Mouse (Mus musculus) ZHBTc4 (cell line): ENCODE measurements around the gene Snrk.

Experiments
- DNase-seq: peaks from one replicate; pipeline ENCODE4 v3.0.0-alpha.2; 2011; ENCODE audit warnings: low read depth, low spot score

Gene Snrk

DNA sequence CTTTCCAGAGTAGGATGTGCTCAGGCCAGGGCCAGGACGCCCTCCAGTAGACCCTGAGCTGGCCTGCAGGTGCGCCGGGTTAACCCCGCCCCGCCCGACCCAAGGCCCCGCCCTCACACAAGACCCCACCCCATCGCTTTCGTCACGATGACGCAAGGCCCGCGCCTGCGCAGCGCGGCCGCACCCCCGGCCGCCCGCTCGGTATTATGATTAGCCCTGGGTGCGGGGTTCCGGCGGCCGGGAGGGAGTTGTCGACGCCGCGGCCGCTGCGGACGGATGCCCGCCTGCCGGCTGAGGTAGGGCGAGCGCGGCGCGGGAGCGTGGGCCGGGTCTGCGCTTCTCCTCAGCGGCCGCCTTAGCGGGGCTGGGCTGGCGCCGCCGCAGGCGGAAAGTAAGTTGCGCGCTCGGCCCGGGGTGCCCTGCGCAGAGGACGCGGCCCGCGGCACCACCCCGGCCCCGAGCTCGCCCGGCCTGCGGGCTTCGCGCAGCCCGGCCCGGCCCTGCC, at the start of gene Snrk:
Snrk (plus strand) TSS at position 155 of the 505 bp plus-strand sequence.
- peak; percentile 93 for DNase-seq

DNA sequence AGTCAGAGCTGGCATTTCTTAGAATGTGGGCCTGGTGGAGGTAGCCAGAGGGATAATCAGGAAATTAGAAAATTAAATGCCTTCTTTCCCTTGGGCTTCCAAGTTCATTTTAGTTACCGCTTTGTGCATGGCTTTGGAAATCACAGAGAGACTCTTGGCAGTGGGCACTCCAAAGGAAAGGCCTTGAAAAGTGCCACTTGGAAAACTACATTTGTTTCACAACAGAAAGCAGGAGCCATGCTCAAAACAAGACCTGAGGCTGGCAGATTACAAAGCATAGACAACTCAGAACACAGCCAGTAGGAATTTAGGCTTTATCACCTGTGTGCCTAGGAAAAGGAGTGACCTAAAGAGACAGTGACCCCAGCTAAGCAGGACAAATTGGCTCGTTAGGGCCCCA, 49.4 kb upstream of the Snrk start:
- no peak for DNase-seq

DNA sequence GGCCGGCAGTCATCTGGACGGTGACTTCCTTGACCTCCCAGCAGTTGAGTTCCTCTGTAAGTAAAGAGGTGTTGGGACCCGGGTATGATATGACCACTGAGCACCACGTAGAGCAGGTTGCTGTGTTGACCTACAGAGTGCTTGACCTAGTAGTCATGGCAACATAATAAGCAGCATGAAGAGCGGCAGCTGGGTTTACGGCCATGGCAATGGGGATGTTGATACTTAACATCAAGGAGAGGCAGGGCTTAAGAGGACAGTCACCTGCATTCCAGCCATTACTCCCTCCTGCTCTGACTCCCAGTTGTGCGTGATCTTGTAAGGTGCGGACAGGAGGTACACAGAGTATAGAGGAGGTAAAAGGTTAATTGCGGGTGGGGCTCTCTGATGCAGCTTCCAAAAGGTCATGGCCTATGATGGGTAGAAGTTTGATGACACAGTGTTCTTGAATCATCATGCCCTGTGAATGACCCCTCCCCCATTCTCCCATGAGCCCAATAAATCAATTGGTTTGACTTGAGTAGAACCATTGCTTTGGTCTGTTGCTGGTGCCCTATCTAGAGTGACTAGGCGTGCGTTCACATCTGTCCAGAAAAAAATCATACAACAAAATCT, 47.4 kb upstream of the Snrk start:
- no peak for DNase-seq

DNA sequence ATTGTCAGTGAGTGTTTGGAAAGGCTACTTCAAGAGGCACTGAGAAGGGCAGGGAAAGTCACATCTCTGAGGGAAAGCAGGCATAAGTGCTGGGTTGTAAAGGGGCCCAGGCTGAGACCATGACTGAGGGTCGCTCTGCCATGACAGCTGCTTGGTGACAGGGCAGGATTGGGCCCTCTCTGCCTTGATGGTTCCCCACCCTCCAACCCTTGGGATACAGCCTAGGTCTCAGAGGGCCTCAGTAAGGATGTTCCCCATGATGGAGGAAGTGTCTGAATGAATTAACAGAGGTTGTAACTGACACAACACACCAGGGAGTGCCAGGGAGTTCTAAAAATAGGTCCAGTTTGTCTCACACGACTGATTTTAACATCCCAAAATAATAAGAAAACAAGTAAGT, 43.1 kb upstream of the Snrk start:
- DNase-seq = no peak

DNA sequence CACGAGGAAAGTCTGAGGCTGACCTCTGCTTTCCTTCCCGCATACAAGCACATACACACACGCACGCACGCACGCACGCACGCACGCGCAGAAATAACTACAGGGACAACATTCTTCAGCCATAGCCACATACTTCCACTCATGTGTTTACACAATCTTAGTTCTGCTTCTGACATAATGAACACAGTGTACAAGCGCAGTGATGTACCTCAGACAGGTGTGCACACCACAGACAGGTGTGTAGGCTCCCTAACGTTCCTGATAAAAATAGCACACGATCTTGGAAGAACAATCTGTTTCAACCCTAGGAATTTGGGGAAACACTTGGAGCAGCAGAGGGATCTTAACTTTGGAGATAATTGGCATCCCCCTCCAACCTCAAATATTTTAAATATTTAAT, 42.5 kb upstream of the Snrk start:
- no peak for DNase-seq

DNA sequence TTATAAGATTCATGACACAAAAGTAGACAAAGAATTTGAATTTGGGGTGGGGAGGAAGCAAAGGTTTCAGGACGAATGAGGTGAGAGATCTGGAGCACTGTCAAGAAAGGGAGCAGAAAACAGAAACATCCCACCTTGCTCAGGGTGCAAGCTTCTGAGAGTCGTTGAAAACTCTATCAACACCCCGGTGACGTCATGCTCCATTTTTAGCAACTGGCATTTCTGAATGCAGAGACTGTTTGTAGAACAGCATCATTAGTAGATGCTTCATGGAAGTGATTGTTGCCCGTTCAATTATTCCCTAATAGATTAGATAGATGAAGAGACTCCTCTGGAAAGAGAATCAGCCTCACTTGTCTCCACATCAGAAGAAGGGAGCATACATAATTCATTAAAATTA, 38.6 kb upstream of the Snrk start:
- DNase-seq = no peak

DNA sequence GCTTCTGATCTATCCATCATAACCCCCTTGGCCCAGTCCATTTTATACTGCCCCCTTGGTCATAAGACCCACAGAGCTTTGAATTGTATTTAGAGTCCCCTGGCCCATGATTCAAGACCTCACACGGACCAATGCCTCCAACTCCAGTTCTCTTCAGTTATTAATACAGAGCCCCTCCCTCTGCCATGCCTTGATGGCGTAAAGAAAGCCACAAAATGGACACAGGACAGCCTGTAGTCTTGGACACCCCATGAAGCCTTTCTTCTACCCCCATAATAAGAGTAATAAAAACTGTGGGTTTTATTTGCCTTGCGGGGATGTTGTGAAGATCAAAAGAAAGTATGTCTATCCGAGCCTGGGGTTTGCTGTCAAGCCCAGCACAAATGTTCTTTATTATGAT, 33.4 kb upstream of the Snrk start:
- no peak for DNase-seq

DNA sequence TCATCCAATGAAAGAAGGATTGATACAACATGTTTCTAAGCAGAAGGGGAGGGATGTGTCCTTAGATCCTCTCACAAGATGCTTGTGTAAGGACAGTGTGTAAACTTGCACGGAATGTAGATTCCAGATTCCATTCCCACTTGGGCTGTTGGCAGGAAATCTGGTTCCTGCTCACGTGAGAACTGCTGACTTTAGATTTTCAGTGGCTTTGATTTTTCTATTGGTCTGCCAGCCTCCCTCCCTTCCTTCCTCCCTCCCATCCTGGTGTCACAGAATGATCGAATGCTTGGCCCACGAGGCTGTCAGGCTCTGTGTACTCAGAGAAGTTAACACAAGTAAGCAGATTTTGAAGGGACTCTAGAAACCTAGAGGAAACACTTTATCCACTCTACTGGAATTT, 32.9 kb upstream of the Snrk start:
- no peak for DNase-seq

DNA sequence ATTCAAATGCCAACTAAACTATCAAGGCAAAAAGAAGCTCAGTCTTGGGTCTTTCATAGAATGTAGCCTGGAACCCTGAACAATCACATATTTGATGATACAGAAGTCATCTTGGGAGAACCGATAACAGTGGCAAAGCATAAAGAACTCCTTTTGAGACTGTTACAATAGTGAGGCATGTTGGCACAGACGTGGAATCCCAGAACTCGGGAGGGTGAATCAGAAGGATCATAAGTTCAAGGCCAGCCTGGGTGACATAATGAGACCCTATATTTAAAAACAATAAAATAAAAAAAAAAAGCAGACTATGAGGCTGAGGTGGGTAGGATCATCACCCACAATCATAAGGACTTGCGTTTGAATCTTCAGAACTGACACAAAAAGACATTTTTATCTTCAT, 32.4 kb upstream of the Snrk start:
- no peak for DNase-seq

DNA sequence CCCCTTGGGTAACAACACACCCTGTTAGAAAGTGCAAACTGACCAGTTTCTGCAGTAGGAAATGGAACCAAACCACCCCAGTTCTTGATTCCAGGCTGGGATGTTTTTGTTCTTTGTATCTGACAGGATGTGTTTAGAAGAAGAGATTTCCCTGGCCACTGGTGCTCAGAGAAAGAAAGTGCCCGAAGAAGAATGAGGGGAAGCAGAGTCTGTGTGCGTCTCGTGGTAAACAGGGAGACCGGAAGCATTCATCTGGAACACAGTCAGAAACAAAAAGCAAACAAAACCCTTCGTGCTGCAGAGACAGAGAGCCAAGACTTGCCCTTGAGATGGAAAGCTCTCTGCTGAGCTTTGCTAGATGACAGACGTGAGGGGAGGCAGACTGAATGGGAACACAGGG, 32.0 kb upstream of the Snrk start:
- DNase-seq = no peak

DNA sequence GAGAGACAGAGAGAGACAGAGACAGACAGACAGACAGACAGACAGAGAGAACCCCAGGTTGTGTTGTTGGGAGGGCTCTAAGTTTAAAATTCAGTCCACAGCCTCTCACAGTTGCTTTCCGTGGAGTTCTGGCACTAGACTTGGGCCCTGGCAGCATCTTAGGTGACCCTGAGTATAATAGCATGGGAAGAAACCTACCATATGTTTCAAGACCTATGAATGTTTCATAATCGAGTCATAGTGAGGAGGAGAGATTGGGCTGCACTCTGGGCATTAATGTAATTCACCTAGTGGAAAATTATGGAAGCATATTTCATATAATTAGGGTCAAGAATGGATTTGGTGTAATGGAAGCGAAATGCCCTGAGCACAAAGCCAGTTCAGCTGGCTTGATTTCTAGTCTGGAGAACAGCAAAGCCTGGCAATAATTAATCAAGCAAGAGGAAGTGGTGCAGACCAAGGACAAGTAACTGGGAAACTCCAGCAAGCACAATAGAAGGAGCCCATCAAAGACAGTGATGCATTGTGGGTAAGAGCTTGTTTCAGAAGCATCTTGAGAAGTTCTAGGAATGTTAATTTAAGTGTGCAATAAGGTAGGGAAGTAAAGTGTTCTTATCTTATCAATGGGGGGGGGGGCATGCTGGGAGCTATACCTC, 31.4 kb upstream of the Snrk start:
- DNase-seq = no peak

DNA sequence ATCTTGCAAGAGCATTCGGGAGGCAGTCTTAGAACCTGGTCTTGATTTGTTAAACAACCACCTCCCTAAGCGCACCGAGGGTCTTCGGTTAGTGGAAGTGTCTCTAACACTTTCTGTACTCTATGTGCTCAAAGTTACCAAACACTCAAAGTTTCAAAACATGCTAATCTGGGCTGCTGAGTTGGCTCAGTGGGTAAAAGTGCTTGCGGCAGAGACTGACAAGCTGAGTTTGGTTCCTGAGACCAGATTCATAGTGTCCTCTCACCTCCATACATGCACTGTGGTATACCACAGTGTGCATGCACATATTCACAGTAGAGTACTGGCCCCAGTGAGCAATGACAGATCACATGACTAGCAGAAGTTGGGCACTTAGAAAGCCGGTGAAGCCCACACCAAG, 30.0 kb upstream of the Snrk start:
- DNase-seq = no peak

DNA sequence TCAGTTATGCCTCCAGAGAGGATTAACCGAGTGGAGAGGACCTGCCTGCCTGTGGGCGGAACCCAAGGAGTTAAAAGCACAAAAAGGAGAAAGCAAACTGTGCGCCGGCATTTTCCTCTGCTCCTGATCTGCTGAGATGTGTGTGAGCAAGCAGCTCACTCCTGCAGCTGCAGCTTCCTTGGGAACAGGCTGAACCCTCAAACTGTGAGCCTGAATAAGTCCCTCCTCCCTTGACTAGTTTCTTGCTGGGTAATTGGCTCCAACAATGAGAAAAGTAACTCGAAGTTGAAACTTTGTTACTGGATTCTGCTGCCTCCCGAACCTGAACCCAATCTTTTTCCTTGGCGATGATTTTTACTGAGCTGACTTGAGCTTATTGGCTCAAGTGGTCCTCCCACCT, 25.9 kb upstream of the Snrk start:
- DNase-seq = no peak

DNA sequence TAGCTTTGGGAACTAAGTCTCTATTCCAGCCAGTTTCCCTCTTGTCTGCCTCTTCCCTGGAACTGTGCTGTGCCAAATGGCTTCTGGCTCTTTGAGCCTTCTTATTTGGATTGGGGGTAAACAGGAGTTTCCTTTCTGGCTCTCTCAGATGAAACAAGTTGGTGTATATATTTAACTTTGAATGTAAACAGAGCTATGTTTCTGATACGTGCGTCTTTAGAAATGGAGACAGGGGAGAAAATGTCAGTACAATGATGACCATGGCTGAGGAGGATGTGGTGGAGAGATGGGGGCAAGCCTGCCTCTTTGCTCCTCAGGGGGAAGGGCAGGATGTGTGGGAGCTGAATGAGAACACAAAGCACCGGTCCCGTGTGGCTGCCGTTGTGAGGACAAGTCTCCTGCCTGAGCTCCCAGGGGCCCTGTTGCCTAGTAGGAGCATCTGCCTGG, 25.3 kb upstream of the Snrk start:
- DNase-seq = no peak

DNA sequence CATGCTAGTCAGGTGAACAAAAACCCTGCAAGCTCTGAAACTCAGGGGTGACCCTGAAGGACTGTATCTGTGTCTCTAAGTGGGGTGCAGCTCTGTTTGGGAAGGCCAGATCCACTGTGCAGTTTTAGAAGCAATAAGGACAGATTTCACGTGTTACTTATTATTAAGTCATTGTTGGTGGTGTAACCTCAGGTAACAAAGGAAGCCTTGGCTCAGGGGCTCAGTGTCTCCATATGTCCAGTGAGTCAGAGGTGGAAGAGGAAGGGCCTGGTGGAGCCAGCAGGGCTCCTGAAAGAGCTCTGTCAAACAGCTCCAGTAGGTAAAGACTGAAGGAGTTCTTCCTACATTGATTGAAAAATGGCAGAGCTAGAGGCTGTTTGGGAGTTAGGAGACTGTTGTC, 22.9 kb upstream of the Snrk start:
- no peak for DNase-seq

DNA sequence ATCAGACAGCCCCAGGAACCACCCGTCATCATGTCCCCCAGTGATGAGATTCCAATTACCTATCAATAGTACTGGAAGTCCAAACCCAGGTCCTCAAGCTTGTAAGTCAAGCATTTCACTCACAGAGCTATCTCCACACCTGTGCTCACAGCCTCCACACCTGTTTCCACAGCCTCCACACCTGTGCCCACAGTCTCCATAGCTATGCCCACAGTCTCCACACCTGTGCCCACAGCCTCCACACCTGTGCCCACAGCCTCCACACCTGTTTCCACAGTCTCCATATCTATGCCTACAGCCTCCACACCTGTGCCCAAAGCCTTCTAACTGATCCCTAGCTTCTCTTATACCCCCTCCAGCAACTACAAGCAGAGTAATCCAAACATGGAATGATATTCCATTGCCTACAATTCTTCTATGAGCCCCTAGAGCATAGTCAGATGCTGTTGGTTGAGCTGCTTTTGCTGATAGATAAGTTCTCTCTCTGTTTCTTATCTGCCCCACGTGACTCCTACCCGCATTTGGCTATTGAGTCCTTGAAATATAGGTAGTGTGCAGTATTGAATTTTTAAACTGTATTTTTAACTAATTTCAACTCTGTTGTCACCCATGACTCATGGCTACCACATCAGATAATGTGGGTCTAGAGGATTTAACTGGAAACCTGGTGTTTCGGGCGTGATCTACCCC, 20.1 kb upstream of the Snrk start:
- no peak for DNase-seq

DNA sequence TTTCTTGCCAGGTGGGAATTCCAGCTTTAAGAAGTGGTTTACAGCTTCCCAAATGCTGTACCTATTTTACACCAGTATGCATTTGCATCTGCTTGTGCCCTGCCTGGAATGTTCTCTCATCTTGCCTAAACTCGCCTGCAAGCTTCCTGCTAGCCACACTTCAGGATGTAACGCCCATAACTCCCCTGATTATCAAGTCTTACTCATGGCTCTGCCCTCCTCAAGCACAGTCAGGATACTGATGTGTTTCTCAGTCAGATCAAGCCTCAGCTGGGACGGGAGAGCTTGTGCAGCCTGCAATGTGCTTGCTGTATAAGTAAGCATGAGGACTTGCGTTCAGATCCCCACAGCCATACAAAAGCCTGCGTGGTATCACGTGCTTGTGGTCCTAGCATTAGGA, 19.5 kb upstream of the Snrk start:
- DNase-seq = no peak

DNA sequence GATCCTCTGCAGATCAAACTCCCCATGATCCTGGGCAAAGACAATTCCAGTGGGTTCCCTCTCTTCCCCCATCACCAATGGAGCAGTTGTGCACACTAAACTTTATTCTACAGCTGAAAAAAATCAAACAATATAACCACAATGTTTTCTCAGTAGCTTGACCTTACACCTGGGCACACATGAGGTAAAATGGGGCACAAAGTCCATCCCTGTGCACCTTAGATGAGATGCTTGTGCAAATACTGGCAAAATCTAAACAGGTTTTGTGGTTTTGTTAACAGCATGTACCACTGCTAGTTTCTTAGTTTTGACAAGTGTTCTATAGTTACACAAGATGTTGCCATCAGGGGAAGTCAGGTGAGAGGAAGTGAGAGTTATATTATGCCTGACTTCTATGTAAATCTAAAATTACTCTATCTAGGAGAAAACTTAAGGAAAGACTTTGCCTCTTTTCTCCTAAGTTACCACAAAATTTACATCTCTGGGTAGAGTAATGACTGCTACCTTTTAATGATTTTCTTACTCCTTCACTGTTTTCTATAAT, 16.4 kb upstream of the Snrk start:
- no peak for DNase-seq

DNA sequence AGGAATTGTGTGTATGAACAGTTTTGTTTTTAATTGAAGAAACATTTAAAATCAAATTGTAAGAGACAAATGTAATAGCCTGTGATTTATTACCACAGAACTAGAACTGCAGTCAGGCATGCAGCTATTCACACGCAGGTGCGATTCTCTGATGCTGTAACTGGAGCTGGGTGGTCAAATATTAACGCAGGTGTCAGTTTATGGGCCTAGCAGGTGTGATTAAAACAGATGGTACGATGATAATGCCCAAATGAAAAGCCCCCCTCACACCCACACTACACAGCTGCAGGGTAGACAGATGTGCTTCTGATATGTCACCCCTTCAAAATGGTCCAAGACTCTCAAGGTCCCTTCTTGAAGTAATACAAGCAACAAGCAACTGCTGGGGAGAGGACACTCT, 15.9 kb upstream of the Snrk start:
- DNase-seq = no peak

DNA sequence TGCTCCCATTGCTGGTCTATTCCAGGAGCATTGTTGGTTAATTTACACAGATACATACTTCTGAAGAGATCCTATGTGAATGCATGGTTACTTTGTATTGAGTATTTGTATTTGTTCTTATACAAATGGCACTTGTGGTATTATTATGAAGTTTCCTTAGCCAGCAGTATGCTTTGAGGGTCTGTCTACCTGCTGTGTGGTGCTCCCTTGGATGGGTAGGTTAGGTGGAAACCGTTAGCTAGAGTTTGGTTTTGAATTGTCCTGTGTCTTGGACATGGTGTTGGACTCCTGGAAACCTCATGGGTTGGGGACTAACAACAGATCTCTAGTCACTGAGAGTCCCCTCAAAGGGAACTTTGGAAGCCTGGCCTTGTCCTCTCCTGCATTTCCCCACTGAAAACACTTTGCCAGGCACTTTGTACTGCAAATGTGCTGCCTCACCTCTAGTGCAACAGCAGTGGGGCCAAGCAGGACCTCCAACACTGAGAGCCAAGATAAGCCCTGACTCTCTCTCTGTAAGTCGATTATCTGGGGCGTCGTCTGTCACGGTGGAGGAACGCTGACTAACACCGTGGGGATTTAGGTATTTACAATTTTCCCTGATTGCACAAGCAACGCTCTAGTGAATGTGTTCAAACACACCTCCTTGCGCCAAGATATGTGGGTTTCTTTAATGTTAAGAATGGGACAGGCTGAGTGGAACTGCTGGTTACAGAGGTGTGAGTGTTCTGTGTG, 13.3 kb upstream of the Snrk start:
- DNase-seq = no peak

DNA sequence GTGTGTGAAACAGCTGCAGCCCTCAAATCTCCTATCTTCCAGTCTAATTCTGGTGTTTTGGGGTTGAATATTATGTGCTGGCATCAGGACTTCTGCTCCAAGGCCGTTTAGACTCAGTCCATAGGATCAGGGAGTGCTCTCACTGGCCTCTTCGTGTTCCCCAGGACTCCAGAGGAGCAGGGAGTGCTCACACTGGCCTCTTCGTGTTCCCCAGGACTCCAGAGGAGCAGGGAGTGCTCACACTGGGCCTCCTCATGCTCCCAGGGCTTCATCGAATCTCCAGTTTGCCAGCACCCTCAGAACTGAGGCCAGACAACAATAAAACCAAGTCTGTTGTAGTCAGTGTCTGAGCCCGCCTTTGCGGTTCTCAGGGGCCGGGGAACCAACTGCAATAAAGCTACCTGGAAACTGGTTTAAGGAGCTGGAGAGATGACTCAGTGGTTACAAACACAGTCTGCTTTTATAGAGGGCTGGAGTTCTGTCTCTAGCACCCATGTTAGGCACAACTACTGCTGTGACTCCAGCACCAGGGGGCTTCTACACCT, 12.7 kb upstream of the Snrk start:
- no peak for DNase-seq
